Mouse (Mus musculus) frontal cortex, postnatal 14 days (tissue): ENCODE data around the gene Zfp598.
A peak's percentile ranks its signal among the peaks of the same experiment; 100 is the strongest.
"Not testable (repeated sequence)": the region's sequence is repeated elsewhere in the genome, so short reads cannot be mapped to it uniquely, and the experiment has no call there.

Experiments
- DNase-seq, 2 experiments: peaks; one replicate each; pipeline ENCODE4 v3.0.0; 2022; ENCODE audit warnings: low spot score in 2 of 2

Gene Zfp598

DNA sequence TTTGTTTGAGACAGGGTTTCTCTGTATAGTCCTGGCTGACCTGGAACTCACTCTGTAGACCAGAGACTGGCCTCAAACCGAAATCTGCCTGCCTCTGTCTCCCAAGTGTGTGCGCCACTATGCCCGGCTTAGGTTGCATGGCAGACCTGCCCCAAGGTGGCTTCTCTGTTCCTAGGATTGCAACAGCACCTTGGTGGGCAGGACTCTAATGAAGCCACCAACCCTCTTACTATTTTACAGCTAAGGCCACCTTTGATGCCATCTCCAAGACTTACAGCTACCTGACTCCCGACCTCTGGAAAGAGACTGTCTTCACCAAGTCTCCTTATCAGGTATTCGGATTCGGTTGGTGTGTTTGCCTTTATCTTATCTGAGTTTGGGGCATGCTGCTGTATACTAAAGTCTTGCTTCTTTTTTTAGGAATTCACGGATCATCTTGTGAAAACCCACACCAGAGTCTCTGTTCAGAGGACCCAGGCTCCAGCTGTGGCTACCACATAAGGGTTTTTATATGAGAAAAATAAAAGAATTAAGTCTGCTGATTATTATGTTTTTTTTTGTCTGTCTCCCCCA, 52.0 kb downstream of the Zfp598 start:
- not testable (repeated sequence) for DNase-seq

DNA sequence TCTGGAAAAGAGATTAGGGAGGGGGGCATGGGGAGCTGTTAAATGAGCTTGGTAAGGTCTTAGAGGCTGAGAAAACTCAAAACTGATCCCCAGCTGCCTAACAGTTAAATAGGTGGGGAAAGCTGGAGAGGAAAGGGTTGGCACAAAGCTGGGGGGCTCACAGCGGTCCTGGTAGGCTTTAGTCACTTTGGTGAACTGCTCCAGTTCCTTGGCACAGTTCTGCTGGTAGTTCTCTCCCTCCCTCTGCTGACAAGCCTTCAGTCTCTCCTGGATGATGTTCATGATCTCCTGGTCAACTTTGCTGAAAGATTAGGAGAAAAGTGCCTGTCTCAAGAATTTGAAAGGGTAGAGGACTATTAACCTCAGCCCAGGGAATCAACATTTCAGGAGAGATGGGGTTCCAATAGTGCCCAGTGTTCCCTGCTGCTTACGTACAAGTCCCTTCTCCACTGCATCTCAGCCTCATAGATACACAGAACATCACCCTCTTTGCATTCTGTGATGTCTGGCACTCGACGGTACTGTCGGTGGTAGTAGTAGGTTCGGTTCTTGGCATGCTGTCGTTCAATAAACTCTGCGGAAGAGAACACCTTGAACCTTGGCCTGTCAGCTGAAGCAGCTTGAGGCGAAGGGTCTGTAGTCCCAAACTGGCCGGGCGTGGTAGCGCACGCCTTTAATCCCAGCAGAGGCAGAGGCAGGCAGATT, 52.9 kb downstream of the Zfp598 start:
- DNase-seq: no peak

DNA sequence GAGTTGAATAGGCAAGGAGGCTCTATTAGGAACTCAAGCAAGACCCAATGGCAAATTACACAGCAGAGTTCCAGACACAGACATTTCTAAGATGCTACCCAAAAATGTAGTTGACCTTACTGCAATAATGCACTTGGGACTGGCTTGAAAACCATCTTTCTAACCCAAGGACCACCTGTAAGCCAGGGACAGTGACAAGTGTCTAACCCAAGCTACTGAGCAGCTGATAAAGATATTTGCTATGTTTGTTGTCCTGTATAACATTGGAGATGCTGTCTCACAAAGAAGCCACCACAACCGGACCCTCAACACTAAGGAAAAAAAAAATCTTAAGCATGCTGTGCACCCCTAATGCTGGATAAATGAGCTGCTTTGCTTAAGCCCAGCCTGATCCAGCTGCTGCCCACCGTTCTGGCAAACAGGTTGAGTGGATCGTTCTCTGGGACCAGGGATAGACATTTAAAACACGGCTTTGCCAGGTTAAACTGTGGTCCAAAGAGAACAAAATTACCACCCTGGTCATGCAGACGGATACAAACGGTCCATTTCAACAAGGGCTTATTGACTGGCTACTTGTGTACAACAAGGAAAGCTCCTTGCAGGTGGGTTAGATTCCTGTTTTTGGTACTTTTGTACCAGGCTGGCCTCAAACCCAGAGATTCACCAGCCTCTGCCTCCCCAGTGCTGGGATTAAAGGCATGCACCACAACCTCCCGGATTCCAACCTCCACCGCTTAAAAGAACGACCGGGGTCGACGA, 53.8 kb downstream of the Zfp598 start:
- DNase-seq: no peak

DNA sequence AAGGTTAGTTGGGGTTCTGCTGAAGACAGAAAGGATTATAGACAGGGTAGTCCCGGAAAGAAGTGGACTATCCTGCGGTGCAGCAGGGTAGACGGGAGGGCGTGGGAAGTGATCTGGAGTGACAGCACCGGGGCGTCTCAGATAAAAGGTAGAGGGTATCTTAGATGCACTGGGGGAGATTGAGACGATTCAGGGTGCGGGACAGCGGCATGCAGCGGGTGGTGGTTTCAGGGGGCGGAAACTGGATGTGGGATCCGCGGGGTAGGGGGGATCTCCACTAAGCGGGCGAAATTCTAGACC, 54.3 kb downstream of the Zfp598 start:
- DNase-seq: peak in 1 of 2 experiments; percentile 26

DNA sequence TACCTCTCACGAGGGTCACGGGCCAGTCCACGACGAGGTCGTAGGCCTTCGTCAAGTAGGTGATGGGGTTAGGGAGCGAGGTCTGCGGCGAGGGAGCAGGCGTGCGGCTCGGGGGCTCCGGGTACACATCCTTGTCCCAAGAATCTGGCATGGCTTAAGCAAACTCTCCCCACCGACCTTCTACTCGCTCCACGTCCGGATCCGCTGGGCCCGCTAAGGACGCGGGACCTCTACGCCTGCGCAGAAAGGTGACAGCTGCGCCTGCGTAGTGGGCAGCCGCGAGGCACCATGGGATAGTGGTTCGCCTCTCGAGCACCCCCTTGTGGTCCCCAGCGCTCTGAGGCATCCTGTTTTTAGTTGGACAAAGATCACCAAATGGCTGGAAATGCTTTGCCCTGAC, 54.7 kb downstream of the Zfp598 start, which contains the start of gene Ndufb10:
TSS of gene Ndufb10 (minus strand) at position 295 of the 400 bp plus-strand sequence.
- peak; percentile 87 to 94 for DNase-seq

DNA sequence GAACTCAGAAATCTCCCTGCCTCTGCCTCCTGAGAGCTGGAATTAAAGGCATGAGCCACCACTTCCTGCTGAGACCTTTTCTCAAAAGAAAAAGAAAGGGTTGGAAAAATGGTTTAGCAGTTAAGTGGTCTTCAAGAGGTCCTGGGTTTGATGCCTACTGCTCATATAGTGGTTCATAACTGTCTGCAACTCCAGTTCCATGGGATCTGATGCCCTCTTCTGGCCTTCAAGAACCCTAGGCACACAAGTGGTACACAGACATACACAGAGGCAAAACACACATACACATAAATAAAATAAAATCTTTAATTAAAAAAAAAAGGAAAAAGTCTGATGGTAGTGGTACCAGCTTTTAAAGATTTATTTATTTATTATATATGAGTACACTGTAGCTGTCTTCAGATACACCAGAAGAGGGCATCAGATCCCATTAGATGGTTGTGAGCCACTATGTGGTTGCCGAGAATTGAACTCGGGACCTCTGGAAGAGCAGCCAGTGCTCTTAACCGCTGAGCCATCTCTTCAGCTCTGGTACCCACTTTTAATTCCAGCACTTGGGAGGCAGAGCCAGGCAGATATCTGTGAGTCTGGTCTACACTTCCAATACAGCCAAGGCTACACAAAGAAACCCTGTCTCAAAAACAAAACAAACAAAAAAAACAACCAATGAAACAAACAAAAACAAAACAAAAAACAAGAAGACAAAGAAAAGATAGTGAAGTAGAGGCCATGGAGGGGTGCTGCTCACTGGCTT, 56.3 kb downstream of the Zfp598 start:
- DNase-seq: no peak

DNA sequence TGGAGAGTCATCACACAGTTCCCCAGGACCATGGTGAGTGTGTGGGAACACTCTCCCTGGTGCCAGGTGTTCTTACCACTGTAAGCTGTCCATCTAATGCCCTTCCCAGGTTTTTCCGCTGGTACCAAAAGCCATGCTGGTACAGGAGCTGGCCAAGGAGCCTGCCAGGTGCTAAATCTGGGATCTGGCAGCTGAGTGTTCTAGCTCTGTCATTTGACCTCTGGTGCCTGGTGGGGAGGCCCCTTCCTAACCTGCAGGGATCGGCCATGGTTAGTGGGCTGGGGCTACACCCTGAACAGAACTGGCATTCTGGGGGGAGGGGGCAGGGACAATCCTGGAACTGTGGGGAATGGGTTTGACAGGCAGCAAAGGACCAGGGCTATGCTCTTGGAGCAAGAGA, 58.1 kb downstream of the Zfp598 start, which contains the start of gene Rpl3l:
TSS of gene Rpl3l (plus strand) at position 203 of the 400 bp plus-strand sequence.
- DNase-seq: no peak

DNA sequence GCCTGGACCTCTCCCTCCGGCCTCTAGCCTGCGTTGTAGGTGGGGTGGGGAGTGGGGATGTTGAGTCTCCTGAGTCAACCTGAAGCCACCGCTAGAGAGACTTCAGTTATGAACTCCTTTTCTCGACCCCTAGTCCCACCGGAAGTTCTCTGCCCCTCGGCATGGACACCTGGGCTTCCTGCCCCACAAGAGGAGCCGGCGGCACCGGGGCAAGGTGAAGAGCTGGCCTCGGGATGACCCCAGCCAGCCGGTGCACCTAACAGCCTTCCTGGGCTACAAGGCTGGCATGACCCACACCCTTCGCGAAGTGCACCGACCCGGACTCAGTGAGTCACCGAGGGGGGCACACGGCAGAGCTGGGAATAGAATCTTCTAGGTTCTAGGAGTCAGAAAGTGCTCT, 58.7 kb downstream of the Zfp598 start:
- no peak for DNase-seq

DNA sequence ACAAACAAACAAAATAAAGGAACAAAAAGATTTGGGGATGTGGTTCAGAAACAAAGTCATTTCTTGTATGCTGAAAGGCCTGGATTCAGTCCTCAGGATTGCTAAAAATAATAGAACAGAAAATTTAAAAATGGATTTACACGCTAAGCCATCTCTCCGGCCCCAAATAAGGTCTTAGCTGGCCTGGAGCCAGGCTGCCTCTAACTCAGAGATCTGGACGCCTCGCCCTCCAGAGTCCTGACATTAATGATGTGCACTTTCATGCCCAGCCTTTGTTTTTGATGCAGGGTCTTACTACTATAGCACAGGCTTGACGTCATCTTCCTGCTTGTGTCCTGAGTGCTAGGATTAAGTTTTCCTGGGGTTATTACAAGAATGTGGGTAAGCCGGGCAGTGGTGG, 59.6 kb downstream of the Zfp598 start:
- no peak for DNase-seq

DNA sequence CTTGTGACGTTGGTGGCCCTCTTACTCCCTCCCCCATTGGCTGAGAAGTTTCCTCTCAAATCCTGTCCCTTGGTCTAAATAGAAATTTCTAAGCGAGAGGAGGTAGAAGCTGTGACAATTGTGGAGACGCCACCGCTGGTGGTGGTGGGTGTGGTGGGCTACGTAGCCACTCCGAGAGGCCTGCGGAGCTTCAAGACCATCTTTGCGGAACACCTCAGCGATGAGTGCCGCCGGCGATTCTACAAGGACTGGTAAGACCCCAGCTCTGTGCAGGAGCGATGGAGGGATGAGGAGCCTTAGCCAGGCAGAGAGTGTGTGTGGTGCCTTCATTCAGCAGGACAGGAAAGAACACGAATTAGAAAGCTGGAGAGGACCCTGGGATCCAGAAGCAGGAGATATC, 61.3 kb downstream of the Zfp598 start:
- no peak for DNase-seq
